Mouse (Mus musculus) megakaryocyte, embryonic 14.5 days (primary cell): ENCODE results near the gene Snx17.

Experiments used
- FLI1 ChIP-seq: IDR thresholded peaks from 2 replicates; pipeline ENCODE4 v1.6.1; 2012; ENCODE audit warnings: low read length, inconsistent platforms, mixed read lengths
- GATA1 ChIP-seq: IDR thresholded peaks from 3 replicates; pipeline ENCODE4 v1.6.1; 2012; ENCODE audit warnings: mixed read lengths, low read length, inconsistent platforms, borderline replicate concordance

DNA sequence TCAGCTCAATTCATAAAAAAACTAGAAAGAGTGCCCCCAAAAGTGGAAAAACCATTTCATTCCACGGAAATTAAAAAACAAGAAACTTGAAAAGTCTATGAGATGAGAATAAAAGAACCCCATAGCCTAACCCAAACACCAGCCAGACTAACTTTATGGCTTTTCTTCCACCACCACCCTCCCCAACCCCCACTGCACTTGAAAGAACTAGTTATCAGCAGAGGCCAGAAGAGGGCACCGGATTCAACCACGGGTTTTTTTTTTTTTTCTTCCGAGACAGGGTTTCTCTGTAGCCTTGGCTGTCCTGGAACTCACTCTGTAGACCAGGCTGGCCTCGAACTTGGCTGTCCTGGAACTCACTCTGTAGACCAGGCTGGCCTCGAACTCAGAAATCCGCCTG lies 25.3 kb downstream of the Snx17 start:
- no peak for TF ChIP-seq GATA1
- TF ChIP-seq FLI1 = no peak
